Mouse (Mus musculus) gastrocnemius, postnatal 36 days (tissue): ENCODE measurements around the gene Prss53. TPM values are rescaled to one million over a fixed set of nuclear protein-coding genes. Genes with fewer than 3 reads are reported as not detected.
"Not testable (repeated sequence)": the region's sequence is repeated elsewhere in the genome, so short reads cannot be mapped to it uniquely, and the experiment has no call there.

ENCODE experiments used
- DNase-seq, 2 experiments: peaks; one replicate each; pipeline ENCODE4 v3.0.0; 2022
- intact Hi-C: fragments of 180-260 bp; cut with DNase I; formaldehyde crosslinking; loops from one replicate; pipeline ENCODE4 v1.15.1; 2025
- total RNA-seq, 2 experiments: library from RNA; stranded (reverse); gene quantifications; 2 replicates each; pipeline ENCODE4 v1.2.3; 2021

The Prss53 gene
- total RNA-seq, 2 experiments from 2014 or later = 1.5 to 1.7 TPM

DNA sequence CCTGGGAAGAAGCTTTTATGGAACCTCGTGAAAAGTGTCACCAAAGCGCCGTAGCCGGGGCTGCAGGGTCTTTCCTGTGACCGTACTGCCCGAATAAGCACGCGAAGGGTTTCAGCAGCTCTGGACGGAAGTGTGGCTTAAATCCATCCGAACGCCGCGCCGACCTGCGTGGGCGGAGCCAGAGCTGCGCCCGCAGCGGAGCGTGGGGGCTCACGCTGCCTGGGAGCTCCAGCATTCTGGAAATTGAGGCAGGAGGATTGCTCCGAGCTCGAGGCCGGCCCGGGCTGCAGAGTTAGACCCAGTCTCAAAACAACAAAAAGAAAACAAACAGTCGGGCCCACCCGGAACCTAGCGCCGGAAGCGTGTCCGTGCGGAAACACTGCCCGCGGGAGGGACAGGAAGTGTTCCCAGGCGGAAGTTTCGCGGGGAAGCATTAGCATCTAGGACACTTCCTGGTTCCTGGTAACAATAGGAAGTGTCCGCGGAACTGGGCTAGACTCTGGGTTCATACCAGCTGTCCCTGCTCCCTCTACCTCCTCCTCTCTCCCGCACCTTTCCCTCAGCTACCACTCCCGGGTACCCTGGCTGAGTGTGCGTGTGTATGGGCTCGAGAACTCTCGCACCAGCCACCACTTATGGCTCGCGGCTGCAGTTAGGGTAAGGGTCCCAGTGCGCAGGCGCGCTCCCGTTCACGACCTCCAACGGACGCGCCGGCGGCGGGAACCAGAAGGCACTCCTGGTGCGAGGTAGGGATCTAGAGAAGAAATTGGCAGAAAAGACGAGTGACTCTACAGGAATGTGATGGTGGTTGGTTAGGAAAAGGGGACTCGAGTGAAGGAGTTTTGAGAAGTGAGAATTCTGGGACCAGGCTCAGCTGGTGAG, 14.1 kb downstream of the Prss53 start, which contains the start of gene Zfp668:
Gene Zfp668 (minus strand): TSS at position 362 of the 882 bp plus-strand sequence.
- intact Hi-C loops = loop anchor here (5.0 kb wide), 1 partner anchor 74 kb away; the partner anchor contains the start of gene Hsd3b7
- DNase-seq = peak; percentile 85 to 91

DNA sequence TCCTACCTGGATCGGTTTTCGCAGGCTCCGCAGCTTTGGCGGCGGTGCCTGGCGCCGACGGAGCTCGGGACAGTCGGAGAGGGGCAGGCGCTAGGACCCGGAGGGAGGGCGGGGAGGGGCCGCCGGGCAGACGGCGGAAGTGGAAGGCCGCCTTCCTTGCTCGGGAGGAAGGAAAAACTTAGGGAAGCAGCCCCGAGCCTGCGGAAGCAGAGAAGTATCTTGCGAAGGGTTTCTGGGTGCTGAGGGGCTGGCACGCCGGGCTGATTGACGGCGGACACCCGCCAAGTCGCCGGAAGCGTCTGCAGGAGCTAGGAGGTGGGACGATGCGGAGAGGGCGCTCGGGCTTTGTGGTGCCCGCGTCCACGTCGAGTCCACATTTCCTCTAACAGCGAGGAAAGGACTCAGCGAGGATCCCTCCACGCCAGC, 14.7 kb downstream of the Prss53 start, which contains the start of gene Zfp646:
Gene Zfp646 (plus strand): TSS at position 181 of the 426 bp plus-strand sequence.
- intact Hi-C loops = loop anchor here (5.0 kb wide), 1 partner anchor 74 kb away; the partner anchor contains the start of gene Hsd3b7
- peak in 1 of 2 experiments; percentile 61 for DNase-seq

DNA sequence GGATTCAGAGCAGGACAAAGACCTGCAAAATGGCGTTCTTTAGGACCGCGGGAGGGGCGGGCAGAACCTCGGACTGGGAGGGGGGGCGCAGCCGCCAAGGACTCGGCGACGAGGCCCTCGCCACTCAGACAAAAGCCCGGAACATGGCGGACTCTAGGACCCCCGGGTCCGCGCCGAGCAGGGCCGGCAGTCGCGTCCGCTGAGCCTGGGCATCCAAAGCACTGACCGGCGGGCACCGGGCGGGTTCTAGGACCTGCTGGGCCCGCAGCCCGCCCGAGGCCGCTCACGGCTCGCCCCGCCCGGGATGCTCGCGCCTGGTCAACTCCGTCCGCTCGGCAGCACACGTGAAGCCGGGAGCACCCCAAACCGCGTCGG, 15.2 kb downstream of the Prss53 start:
- DNase-seq = peak; percentile 84 to 91

DNA sequence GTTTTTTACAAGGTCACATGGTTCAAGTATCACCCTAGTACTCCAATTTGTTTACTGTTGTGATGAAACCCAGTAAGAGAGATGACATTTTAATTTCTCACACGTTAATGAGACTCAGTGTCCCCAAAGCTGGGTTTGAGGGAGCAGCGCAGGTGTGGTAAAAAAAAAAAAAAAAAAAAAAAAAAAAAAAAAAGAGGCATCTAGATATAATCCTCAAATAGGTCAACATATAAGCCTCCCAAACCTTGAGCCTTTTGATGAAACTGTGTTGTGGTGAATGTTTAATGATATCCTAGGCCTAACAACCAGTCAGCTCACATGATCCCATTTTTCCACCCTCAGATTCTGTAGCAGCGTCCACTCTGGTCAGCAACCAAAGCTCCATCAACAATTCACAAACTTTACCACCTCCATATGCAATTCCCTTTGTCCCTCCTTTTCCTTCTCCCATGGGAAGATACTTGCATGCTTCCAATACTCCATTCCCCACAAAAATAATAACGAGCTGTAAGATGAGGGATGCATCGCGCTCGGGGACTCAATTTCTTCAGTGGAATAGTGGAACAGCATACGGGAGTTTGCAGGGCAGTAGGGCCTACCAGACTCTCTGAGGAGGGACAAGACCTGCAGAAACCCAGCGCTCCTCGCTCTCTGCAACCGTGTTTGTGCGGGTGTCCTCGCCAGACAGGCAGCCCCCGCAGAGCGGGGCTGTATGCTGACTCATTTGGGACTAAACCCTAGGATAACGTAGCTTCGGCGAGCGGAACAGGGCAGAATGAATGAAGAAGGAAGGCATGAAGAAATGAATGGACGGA, 15.8 kb downstream of the Prss53 start:
- intact Hi-C loops = loop anchor here (1.0 to 5.0 kb wide), 2 partner anchors 33 to 73 kb away; partner anchors contain the start of gene Hsd3b7
- DNase-seq = no peak

More for the DNA sequence above, 15.2 kb downstream of the Prss53 start:
- intact Hi-C loops = loop anchor here (1.0 to 5.0 kb wide), 2 partner anchors 33 to 73 kb away; partner anchors contain the start of gene Hsd3b7

DNA sequence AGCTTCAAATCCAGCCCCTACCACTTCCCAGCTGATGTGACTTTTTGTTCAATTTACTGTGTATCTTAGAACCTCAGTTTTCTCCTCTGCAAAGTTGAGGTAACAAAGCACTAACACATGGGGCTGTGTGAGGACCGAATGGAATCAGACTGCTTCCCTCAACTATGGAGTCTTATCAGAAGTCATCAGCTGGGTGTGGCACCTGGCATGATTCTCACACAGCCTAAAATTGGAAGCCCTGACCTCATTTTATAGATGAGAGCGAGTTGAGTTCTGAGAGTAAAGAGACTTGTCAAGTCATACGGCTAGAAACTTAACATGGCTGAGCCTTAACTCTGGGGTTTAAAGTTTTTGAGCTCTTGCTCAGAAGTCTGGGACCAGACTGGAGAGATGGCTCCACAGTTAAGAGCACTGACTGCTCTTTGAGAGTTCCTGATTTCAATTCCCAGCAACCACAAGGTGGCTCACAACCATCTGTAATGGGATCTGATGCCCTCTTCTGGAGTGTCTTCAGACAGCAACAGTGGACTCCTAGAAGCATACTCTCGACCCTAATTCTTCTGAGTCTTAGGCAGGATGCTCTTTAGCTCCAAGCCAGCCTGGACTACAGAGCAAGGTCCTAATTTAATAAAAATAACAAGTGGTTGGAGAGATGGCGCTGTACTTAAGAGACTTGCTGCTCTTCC, 20.5 kb downstream of the Prss53 start:
- intact Hi-C loops = no loop called here
- no peak for DNase-seq

DNA sequence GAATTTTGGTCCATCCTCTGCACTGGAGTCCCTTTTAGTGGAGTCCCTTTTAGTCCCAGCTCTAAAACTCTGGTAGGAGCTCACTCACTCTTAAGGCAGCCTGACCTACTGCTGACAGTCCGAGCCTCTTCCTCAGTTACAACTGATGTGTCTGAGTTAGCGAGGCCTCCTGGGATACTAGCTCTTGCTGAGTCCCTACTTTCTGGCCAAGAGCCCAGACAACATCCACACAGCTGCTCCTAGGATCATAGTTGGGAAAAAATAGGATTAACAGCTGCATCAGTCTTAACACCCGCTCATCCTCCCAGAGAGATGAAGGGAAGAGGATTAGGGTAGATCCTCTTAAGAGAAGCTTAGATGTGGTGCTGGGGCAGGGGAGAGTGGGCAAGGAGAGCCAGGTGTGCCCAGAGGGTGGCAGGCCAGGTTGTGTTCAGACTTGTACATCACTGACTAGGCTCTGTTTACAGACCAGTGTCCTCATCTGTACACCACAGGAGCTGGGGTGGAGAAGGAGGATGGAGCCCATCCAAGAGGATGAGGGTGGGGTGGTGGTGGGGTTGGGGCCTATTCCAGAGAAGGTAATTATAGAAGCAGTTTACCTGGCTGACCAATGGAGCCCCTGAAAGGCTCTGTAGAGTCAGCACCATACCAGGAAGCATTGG, 21.5 kb downstream of the Prss53 start:
- intact Hi-C loops = no loop called here
- DNase-seq = peak in 1 of 2 experiments; percentile 39

DNA sequence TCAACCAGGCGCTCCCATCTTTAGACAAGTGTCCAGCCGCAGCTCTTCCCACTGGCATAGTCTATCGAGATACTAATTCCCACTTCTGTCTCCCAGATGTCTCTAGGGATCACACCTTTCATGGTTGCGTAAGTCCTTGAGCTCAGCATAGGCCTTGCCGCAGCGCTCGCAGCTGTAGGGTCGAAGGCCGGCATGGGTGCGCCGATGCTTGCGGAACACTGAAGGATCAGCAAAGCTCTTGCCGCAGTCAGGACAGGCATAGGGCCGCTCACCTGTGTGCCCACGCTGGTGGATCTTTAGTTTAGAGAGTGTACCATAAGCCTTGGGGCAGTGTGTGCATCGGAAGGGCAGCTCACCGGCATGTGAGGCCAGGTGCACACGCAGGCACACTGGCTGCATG, 23.1 kb downstream of the Prss53 start:
- no peak for DNase-seq
- intact Hi-C loops = no loop called here

DNA sequence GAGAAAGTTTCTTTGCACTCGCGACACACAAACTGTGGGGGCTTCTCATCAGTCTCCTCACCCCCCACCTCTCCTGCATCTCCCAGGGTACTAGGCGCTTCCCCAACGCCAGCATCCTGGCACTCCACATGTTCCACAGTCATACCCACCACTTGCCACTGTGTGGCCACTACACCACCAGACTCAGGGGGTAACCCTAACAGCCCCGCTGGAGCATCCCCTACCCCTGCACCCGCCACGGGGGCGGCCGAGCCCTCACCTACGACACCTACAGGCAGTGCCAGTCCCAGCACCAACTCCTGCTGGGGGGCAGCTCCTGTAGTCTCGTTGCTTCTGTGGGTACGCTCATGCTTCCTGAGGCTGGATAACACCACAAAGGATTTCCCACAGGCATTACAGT, 24.3 kb downstream of the Prss53 start:
- no peak for DNase-seq
- intact Hi-C loops = no loop called here

DNA sequence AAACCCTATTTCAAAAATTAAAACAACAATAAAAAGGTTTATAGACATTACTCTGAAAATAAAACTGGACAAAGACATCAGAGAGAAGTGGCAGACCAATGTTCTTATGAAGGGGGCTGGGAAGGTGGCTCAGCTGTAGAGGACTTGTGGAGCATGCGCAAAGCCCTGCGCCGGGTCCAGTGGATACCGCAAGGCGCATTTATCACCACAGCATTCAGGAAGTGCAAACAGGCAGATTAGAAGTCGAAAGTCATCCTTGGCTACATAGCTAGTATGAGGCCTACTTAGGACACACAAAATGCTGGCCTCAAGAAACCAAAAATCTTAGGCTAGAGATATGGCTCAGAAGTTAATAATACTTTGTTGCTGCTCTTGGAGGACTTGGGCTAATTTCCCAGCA, 32.5 kb downstream of the Prss53 start:
- no peak for DNase-seq
- intact Hi-C loops = no loop called here

DNA sequence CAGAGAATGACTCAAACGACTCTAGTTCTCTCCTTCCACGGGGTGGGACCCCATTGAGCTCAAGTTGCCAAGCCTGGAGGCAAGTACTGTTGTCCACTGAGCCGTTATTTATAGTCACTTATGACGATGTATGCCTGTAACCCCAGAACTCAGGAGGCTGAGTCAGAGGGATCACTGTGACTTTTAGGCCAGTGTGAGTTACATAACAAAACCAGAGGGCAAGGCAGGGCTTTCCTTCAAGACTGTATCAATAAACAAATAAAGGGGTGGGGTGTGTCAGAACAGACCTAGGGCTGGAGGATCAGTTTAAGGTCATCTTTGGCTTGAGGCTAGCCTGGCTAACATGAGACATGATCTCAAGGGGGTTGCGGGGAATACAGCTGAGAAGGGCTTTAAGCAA, 39.9 kb downstream of the Prss53 start:
- intact Hi-C loops = no loop called here
- peak in 1 of 2 experiments; percentile 20 for DNase-seq

DNA sequence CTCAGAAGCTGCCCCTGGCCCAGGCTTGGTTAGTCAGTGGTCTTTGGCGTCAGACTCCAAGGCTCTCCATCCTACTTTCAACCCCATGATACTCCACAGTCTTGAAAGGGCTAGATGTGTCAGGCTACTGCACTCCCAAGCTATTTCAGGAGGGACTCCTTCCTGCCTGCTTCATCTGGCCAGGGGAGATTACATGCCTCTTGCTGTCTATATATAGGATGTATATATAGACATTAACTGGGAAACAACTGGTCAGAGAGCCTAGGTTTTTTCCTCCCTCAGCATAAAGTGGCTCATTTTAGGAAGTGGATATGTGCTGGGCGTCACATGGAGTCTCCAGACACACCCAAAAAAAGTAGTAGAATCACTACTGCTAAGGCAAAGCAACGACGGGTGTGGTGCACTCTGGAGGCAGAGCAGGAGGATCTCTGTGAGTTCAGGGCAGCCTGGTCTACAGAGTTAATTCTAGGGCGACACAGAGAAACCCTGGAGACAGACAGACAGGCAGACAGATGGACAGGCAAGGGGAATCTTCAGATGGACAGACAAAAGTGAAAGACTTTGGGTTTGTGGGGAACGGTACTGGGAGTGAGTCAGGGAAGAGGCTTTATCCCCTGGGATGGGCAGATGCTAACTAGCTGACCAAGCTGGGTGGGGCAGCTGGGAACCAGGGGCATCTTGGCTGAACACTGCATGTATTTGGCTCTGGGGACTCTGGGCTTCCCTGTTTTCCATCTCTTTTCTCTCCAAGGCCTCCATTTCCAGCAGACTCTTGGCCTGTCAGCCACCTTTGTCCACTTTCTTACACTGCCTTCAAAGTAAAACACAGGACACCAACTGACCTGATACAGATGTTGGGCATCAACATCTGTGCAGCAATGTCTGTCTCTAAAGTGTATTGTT, 40.5 kb downstream of the Prss53 start:
- intact Hi-C loops = no loop called here
- DNase-seq = peak; percentile 28 to 33

DNA sequence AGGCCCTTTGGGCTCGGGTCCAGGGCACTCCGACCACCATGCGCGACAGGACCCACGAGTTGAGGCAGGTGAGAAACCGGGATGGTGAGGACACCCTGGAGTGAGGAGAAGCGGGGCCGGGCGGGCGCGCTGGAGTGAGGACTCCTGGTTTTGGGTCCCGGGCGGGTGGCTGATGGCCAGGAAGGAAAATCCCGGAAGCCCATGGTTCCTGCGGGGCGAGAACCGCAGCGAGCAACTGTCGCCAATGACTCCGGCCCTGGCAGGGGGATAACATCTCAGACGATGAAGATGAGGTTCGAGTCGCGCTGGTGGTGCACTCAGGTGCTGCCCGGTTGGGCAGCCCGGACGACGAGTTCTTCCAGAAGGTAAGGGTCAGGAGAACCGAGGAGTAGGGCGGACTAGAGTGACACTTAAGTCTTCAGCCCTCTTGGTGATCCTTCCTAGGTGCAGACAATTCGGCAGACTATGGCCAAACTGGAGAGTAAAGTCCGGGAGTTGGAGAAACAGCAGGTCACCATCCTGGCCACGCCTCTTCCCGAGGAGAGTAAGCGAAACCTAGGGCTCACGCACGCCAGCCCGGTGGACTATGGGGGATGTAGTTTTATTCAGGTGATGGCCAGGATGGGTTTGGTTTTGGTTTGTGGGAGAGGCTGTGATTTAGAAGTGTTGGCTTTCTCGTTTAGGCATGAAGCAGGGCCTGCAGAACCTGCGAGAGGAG, 48.6 kb downstream of the Prss53 start:
- peak; percentile 70 for DNase-seq
- intact Hi-C loops = loop anchor here (1.0 kb wide), 1 partner anchor 33 kb away; no protein-coding TSS in a partner anchor

DNA sequence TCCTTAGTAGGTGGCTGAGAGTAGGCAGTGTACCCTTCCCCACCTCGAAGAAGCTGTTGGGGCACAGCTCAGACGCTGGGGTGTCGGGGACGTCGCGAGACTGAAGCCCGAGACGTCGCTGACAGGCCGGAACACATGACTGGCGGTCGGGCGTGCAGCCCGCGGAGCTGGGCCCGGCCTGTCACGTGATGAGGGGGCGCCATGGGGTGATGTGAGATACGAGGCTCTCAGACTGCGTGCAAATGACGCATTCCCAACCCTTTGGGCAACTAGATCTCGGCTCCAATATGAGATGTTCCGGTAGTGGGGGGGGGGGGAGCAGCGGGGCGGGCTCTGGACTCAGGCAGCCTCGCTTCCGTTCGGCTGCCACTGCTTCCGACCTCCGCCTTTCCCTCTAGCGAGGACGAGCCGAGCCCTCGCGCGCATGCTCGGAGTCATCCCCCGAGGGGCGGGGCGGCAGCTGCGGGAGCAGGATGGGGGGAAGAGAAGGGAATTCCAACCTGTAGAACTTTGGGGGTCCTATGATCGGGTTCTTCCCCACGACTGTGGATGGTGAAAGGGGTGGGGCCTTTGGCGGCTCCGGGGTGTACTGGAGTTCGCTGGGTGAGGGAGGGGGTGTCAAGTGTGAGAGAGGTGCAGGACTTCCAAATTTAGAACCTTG, 49.3 kb downstream of the Prss53 start:
- intact Hi-C loops = no loop called here
- peak; percentile 92 to 93 for DNase-seq

DNA sequence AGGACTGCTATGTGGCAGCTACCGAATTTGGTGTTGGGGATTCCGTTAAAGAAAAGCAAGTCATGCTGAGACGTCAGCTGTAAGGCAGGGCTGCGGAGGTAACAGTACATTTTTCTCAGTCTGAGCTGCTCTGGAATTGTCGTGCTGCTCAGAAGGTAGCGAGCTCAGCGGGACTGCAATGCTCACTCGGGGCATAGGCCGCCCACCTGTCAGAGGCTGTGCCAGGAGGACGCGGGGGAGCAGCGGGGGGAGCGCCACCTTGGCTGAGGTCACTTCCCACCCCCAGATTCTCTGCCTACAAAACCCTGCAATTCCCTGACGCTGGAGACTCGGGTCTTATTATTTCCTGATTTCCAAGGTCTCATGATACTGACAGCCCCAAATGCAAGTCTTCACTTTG, 49.9 kb downstream of the Prss53 start:
- intact Hi-C loops = no loop called here
- DNase-seq = peak in 1 of 2 experiments; percentile 34

DNA sequence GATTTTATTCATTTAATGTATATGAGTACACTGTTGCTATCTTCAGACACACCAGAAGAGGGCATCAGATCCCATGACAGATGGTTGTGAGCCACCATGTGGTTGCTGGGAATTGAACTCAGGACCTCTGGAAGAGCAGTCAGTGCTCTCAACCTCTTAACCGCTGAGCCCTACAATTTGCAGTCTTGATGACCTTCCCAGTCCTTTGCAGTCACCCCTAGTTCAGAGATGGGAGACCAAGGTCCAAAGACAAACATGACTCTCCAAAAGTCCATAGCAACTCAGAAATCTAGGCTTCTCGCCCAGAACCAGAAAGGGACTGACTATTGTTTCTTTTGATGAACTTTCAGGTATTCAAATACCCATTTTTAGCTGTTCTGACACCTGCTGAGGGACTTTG, 50.7 kb downstream of the Prss53 start:
- DNase-seq, intact Hi-C loops: not testable (repeated sequence)

DNA sequence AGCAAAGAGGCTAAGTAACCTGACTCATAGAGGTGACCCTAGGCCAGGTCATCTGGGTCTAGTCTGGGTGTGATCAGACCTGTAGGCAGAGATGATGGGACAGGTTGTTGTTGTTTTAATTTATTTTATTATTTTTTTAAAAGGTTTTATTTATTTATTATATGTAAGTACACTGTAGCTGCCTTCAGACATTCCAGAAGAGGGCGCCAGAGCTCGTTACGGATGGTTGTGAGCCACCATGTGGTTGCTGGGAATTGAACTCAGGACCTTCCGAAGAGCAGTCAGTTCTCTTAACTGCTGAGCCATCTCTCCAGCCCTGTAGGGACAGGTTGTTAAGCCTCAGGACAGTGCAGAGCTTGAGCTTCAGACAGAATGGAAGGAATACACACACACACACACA, 52.9 kb downstream of the Prss53 start:
- intact Hi-C loops, DNase-seq: not testable (repeated sequence)

DNA sequence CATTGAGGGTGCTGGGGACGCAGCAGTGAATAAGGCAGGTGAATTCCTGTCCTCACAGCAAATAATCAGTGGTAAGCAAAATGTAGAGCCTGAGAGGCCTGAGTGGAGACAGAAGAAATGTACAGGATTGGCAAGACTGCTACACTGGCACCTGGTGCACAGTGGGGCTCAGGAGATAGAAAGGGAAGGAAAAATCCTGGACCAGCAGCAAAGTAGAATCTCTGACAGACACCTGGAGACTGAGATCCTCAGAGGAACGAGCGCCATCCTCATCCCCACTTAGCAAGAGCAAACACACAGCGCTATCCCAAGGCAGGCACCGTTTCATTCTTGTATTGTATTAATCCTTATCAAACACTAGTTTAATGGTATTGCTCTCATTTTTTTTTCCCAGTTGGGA, 53.3 kb downstream of the Prss53 start:
- intact Hi-C loops = no loop called here
- DNase-seq = no peak
